Mouse (Mus musculus) mouse embryonic stem cell (cell line): ENCODE data around the gene Epha8.

Experiments
- in situ Hi-C, 2 experiments: fragments of 300-500 bp; cut with MboI; formaldehyde crosslinking; loops; 1 replicate in 1 of 2; 3 replicates in 1 of 2; pipeline ENCODE4 v1.14.3; 2019 to 2020; ENCODE audit warnings: low sequenced_read_pairs in 2 of 2, low pct_unique_long_range_greater_than_20kb in 1 of 2, mixed read lengths in 1 of 2; ENCODE audit not compliant: unreplicated experiment in 1 of 2

The Epha8 gene

DNA sequence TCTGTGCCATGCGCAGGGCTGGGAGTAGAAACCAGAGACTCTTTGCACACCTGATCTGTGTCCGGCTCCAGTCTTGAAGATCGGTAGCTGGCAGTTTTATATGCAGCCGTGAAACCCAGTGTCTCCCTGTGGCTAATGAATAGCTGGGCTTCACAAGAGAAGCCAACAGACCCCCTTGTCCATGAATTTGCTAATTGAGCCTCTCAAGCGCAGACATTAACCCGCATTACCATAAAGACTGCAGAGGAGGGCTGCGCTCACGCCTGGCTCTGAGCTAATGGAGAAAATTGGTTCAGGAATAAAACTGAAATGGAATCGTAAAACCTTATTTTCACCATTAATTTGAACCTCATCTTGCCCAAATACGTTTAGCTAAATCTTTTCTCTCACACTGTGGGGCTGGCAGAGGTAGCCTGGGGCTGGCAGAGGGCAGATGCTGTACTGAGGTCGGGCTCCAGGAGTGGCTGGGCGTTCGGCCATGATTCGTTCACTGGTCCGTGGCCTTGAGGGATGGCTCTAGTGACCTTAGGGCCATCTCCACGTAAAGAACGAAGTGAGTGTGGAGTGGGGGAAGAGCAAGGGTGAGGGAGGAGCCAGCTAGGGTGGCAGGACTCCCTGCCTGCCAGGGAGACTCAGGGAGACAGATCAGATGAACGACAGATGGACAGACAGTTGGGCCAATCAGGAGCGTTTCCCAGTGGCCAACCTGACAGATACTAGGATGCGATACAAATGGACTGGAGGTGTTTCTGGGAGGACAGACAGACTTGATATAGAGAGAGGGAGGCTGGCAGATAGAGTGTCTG lies 40.1 kb downstream of the Epha8 start:
- in situ Hi-C loops = no loop called here

DNA sequence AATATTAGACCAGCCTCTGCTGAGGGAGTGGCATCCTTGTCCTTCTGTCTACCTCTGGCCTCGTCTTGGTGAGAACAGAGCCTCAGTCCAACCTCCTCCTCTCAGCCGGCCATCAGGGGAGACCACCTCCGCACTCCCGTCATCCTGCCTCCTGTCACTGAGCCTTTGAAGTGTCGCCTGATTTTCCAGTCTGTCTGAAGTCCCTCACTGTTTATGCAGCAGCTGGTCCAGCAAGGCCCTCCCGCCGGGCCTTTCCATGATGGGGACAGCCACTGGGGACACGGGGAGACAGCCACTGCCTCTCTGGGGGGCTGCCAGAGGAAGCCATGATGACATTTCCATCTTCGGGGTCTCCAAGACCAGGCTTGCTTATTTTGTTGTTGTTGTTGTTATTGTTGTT lies 43.8 kb downstream of the Epha8 start:
- in situ Hi-C loops = no loop called here

DNA sequence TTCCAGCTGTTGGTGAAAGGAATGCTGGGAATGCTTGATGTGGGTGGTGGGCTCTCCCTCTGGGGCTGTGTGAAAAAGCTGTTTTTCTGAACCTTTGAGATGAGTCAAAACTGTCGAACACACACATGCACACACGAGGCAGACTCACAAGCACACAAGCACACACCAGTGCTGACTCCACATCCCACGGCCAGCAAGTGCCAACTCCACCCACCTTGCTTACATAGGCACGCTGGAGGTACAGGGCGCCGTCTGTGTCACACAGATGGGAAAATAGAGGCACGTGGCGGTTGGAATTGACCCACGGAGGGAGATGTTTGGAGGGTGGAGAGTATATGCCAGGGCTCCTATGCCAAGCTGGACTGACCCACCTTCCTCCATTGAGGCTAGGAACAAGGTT lies 44.8 kb downstream of the Epha8 start:
- in situ Hi-C loops = no loop called here

DNA sequence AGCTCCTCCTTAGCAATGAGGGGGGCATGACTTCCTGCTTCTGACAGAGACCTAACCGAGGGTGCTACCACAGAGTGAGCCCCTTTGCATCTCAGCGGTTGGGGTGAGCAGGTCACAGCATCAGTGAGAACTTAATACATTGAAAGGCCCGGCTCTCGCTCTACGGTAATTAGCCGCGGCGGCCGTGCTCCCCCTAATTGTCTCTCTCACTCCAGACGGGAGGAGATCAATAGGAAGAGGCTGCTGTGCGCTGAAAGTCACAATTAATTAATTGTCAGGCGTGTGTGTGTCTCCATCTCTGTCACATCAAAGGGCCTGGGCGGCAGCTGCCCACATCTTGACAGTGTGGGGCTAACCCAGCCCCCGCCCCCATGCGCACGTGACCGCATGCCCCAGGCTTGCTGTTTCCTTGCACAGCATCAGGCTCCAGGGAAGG lies 45.4 kb downstream of the Epha8 start:
- in situ Hi-C loops = no loop called here

DNA sequence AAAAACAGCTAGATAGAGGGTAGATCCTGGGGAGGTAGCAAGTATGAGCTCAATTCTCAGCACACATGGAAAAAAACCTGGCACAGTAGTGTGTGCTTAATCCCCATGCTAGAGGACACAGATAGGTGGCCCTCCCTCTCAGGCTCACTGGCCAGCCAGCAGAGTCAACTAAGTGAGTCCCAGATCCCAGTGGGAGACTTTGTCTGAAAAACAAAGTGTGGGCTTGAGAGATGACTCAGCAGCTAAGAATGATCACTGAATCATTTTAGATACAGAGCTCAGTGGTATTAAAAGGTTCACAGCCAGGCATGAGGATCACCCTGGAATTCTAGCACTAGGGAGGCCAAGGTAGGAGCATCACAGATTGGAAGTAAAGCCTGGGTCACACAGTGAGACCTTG lies 48.8 kb downstream of the Epha8 start:
- in situ Hi-C loops = no loop called here

DNA sequence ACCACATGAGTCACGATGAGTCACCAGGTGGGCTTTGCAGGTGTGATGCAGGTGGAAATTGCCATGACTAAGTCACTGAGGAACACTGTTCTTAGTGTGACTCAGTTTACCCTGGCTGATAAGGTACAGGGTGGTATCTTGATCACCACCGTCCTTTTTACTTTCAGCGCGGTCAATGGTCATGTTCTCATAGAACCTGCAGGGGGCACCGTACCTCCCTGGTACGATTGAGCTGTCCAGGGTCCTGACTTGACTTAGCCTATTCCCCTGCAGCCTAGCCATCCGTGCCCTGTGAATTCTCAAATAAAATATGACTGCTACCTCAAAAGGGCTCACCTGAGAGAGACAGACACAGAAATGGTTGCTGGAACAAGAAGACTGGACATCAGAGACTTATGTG lies 49.6 kb downstream of the Epha8 start:
- in situ Hi-C loops = no loop called here

DNA sequence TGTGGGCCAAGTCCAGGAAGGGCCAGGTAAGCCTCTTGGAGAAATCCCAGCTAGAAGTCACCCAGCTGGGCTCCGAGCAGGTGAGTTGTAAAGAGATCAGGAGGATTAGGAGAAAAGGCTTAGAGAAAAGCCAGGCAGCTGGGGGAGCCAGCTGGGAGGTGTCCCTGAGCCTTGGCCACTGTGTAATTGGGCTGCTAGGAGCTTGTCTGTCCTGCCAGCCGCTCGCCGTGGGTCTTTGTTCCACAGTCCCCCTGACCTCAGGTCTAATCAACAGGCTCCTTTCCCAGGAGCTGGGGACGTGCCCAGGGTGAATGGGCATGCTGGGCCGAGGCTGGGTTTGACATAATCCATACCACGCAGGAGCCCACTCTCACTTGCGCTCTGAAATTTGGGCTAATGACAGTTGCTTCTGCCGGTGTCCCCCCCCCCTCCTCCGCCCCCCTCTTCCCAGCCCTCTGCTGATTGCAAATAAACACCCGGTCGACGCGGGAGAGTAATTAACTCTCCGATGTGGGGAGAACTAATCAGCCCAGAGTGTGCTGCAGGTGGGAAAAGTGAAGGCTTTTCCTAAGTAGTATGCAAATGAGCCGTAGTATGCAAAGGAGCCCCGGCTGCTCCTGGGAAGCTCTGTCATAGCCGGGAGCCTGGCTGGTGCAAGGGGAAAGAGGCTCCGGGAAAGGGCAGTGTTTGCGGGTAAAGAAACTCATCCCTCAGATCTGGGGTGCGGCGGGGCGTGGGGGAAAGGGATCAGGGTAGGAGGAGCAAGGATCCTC lies 51.7 kb downstream of the Epha8 start:
- in situ Hi-C loops = no loop called here

DNA sequence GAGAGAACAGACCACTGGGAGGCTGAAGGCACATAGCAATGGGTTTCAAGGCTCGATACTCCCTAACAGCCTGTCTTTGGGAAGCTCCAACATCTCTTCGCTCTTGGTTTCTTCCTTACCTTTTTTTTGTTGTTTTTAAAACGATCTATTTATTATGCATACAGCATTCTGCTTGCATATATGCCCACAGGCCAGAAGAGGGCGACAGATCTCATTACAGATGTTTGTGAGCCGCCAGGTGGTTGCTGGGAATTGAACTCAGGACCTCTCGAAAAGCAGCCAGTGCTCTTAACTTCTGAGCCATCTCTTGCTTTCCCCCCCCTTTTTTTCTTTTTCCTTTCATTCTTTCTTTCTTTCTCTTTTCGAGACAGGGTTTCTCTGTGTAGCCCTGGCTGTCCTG lies 57.5 kb downstream of the Epha8 start:
- in situ Hi-C loops = loop anchor here in 1 of 2 experiments (10.0 kb wide), 1 partner anchor 176 kb away; no protein-coding TSS in a partner anchor

DNA sequence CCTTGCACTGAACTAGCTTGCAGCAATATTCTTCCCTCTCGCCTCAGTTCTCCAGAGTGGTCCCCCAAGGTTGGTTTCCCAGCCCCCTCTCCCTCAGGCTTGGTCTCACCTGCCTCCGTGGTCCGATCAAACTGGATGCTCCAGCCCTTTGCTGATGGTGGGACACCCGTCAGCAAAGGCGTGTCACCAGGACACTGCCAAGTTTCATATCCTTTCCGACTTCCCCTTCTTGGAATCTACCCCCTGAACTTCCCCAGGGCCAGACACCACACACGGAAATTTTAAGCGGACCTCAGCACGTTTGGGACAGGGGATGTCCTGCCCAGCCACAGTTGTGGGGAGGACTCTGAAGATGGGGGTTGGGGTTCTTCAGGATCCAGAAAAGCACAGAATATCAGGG lies 58.0 kb downstream of the Epha8 start, which contains the start of gene C1qa:
Gene C1qa (minus strand): TSS at position 167 of the 400 bp plus-strand sequence.
- in situ Hi-C loops = loop anchor here in 1 of 2 experiments (10.0 kb wide), 1 partner anchor 176 kb away; no protein-coding TSS in a partner anchor

DNA sequence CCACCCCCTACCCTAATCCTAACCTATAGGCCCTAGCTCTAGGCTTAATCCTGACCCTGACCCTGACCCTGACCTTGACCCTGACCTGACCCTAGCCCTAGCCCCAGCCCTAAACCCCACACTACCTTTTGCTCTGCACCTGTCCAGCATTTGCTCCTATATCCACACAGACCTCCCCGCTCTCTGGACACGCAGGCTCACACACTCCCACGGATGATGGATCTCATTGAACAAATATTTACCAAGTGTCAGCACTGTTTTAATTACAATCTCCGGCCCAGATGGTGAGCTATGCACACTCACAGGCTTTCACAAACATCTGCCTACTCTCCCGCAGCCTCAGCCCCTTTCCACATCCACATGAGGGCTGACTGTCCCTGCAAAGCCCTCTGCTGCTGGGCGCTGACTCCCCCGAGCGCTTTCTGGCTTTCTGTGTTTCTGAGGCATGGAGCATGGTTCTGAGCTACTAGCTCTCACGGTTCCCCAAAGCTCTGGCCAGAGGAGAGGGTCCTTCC lies 58.5 kb downstream of the Epha8 start:
- in situ Hi-C loops = loop anchor here in 1 of 2 experiments (10.0 kb wide), 1 partner anchor 177 kb away; no protein-coding TSS in a partner anchor

DNA sequence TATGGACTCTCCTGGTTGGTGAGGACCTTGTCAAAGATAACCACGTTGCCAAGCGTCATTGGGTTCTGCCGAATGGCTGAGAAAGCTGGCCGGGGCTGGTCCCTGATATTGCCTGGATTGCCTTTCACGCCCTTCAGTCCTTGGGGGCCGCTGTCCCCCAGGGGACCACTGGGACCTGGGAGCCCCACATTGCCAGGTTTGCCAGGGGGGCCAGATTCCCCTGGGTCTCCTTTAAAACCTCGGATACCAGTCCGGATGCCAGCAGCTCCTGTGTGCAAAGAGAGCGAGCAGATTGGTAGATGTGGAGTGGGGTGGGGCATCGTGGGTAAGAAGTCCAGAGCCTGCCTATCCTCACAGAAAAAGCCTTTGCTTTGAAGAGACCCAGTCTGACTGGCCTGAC lies 60.2 kb downstream of the Epha8 start:
- in situ Hi-C loops = loop anchor here in 1 of 2 experiments (10.0 kb wide), 1 partner anchor 178 kb away; no protein-coding TSS in a partner anchor

DNA sequence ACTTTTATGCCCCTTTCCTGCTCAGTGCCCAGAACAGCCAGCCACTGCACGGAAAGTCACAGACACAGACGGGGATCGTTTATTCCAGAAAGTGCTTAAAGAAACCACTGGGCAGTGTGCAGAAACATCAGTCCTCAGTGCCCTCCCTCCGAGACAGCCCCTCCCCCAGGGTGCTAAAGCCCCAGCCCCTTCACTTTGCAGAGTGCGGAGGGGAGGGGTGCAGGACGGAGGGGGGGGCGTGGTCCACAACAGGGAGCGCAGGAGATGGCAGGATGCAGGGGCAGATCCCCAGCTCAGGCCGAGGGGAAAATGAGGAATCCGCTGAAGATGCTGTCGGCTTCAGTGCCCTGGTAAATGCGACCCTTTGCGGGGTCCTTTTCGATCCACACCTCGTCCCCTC lies 60.8 kb downstream of the Epha8 start:
- in situ Hi-C loops = loop anchor here in 1 of 2 experiments (10.0 kb wide), 1 partner anchor 179 kb away; no protein-coding TSS in a partner anchor

DNA sequence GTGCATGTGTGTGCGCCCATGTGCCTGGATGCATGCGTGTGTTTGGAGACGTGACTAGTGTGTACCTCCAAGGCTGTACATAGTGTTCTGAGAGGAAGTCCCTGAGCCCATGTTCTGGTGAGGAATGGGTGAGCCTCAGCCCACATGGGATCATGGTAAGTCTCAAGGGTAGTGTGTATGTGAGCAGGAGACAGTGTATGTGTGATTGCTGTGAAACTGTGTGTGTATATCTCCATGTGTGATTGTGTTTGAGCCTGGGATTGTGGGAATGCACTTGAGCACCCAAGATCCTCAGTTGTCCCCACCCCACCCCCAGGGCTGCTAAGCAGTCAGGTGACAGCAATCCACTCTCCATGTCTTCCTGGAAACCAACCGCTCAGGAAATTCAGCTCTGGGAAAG lies 61.8 kb downstream of the Epha8 start:
- in situ Hi-C loops = loop anchor here in 1 of 2 experiments (10.0 kb wide), 1 partner anchor 180 kb away; no protein-coding TSS in a partner anchor

DNA sequence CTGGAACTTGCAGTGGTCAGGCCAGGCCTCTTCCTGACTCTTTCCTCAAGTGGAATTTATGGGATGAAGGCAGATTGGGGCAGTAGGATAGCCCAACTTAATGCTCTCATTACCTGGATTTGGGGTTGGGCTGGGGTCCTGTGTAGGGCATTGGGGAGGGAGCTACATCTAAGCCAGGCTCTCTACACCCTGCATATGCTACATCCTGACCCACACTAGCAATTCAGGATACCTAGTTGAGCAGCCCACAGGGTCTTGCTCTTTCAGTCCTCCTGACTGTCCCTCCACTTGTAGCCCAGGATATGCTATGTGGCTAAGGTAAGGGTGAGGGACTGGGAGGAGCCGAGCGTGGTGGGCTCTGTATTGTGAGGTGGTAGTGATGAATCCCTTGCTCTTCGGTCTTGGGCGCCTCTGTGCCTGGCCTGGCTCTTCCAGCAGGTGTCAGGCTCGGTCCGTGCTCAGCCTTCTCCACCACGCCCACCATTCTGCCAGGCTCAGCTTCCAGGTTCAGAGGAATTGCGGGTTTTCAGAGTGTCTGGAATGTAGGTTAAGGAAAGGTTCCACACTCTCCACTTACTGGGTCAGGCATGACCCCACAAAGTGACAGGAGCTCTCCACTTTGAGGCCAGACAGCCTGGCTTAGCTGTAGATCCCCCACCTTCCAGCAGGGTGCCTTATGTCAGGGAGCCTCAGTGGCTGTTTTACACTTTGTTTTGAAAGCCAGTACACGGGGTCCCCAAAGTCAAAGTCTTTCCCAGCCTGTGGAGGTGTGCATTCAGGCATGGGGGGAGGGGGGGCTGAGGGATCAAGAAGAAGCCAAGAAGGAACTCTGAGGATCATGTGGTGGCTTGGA lies 62.7 kb downstream of the Epha8 start:
- in situ Hi-C loops = loop anchor here in 1 of 2 experiments (10.0 kb wide), 1 partner anchor 181 kb away; no protein-coding TSS in a partner anchor

DNA sequence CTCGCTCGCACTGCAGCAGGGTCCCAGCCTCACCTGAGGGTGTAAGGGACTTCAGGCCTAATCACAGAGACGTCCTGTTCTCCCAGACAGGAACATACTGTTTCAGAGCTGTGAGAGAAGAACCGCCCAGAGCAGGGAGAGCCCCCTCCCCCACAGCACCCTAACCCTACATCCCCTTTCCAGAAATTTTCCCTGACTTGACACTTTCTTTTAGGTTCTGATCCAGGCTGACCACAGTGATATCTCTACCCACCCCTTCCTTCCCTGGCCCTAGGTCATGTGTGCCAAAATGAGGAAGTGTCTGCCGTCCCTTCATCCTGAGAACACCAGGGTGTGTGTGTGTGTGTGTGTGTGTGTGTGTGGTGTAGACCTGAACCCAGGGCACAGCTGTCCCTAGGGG lies 63.8 kb downstream of the Epha8 start, which contains the start of gene C1qc:
Gene C1qc (minus strand): TSS at position 255 of the 400 bp plus-strand sequence.
- in situ Hi-C loops = loop anchor here in 1 of 2 experiments (10.0 kb wide), 1 partner anchor 182 kb away; no protein-coding TSS in a partner anchor

DNA sequence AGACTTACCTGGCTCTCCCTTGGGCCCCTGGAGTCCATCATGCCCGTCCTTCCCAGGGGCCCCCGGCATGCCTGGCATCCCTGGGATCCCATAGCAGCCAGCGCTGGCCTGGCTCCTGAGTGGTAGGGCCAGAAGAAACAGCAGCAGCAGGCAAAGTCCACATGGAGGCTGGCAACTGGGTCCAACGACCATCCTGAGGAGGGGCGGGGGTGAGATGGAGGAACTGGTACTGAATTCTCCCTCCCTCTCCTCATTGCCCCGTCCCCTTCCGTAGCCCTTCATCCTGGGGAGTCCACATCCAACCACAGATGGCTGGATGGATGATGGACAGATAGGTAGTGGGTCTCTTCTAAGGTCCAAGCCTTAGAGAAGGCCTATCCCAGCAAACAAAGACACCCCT lies 64.2 kb downstream of the Epha8 start:
- in situ Hi-C loops = loop anchor here in 1 of 2 experiments (10.0 kb wide), 1 partner anchor 182 kb away; no protein-coding TSS in a partner anchor

DNA sequence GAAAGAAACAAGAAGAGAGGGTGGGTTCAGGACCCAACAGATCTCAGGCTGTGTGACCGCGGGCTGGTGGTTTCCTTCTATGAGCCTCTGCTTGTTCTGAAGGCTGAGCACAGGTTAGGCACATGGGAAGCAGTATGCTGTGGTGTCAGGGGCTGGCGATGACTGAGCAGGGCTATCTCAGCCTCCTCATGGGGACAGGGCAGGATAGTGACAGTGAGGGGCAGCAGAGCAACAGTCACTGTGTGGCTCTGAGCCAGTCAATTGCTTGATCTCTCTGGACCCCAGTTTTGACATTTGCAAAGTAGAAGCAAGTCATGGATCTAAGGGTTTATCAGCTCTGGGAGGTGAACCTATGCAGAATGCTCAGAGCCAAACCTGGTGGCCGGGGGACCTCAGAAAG lies 65.5 kb downstream of the Epha8 start:
- in situ Hi-C loops = loop anchor here in 1 of 2 experiments (10.0 kb wide), 1 partner anchor 184 kb away; no protein-coding TSS in a partner anchor

DNA sequence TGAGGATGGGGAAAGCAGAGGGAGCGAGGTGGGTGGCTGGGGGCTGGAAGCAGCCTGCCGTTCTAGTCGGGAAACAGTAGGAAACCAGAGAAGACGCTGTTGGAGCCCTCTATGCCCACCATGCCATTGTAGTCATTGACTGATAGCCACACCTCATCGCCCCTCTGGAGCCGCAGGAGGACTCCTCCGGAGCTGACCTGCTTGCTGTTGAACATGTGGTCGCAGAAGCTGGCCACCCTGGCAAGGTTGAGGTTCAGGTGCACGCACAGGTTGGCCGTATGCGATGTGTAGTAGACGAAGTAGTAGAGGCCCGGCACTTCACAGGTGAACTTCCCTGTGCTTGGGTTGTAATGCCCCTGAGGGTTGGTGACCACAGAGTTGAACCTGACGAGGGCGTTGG lies 66.6 kb downstream of the Epha8 start:
- in situ Hi-C loops = loop anchor here in 1 of 2 experiments (10.0 kb wide), 1 partner anchor 185 kb away; no protein-coding TSS in a partner anchor
